Comparison of ENCODE assay signal across 28 mouse cellular contexts in genomic region chr10:4154035-4154434, GRCm38 (mm10).
DNase-seq lines count a peak whose midpoint lies in the region; ATAC-seq and TF ChIP-seq lines count a peak whose summit lies in the region.
"Had no signal": no experiment of that assay in that cellular context is flagged by ENCODE, and none has a peak within 500 bp of the region (broad histone marks: within the 10 kb centered on the region; RNA-seq: fewer than 3 reads in every experiment).

No protein-coding gene starts in this region.

- no peak for ATAC-seq in heart, embryonic 12.5 days (ENCODE audit: insufficient number of reproducible peaks, low FRiP score)
- no peak for ATAC-seq in heart, embryonic 15.5 days (replicated peaks; ENCODE audit: insufficient number of reproducible peaks, insufficient read depth, low FRiP score, low read depth)
- ATAC-seq in kidney, embryonic 15.5 days (replicated peaks; ENCODE audit: low FRiP score), result peak; percentile 72
- 0 out of 2 replicates have a peak, but pooled peaks have one; percentile 21 for ATAC-seq in kidney, postnatal 0 days (replicated peaks; ENCODE audit: low FRiP score, low read depth)
- ATAC-seq: activated CD4-positive, CD25-positive, alpha-beta regulatory T cell, adult 4 months; CD4-positive, CD25-positive, alpha-beta regulatory T cell, adult 4 months; forebrain, embryonic 13.5 days; forebrain, embryonic 15.5 days; Patski had no signal

- no peaks in the 10 kb centered on the region for H3K27me3 ChIP-seq in heart, embryonic 12.5 days (replicated peaks)
- H3K27me3 ChIP-seq in heart, embryonic 15.5 days, result no peaks in the 10 kb centered on the region
- H3K27me3 ChIP-seq in kidney, embryonic 15.5 days, result no peaks in the 10 kb centered on the region
- H3K27me3 ChIP-seq in kidney, postnatal 0 days (ENCODE audit: insufficient read depth, low read length), result no peaks in the 10 kb centered on the region
- no peaks in the 10 kb centered on the region for H3K27me3 ChIP-seq in kidney, adult 2 months (replicated peaks; ENCODE audit: control insufficient read depth, insufficient read depth, low read length)
- H3K27me3 ChIP-seq: CH12.LX; embryonic facial prominence, embryonic 13.5 days; embryonic facial prominence, embryonic 15.5 days; forebrain, embryonic 13.5 days; forebrain, embryonic 15.5 days; Patski had no signal

- no peak overlapping the region for H3K4me2 ChIP-seq in heart, embryonic 12.5 days
- H3K4me2 ChIP-seq in heart, embryonic 15.5 days, result no peak overlapping the region
- H3K4me2 ChIP-seq in kidney, embryonic 15.5 days, result no peak overlapping the region
- H3K4me2 ChIP-seq in kidney, postnatal 0 days (ENCODE audit: low read length), result no peak overlapping the region
- H3K4me2 ChIP-seq: embryonic facial prominence, embryonic 13.5 days; embryonic facial prominence, embryonic 15.5 days; forebrain, embryonic 13.5 days; forebrain, embryonic 15.5 days had no signal

- no peak for TF ChIP-seq CTCF in kidney, postnatal 0 days (IDR thresholded peaks at IDR 0.05; ENCODE audit: low read depth)
- TF ChIP-seq CTCF in kidney, adult 2 months (conservative IDR thresholded peaks at IDR 0.05; ENCODE audit: insufficient read depth, insufficient read length, low read depth, low read length), result no peak

- H3K4me1 ChIP-seq in heart, embryonic 12.5 days (replicated peaks), result peaks cover 11% of the 10 kb centered on the region
- H3K4me1 ChIP-seq in heart, embryonic 15.5 days (replicated peaks), result 0 out of 2 replicates have a peak, but pooled peaks cover 2% of the 10 kb centered on the region
- H3K4me1 ChIP-seq in kidney, embryonic 15.5 days, result peaks cover 13% of the 10 kb centered on the region
- 0 out of 2 replicates have a peak, but pooled peaks cover 7% of the 10 kb centered on the region for H3K4me1 ChIP-seq in kidney, postnatal 0 days (replicated peaks; ENCODE audit: insufficient read depth, low read length)
- 0 out of 2 replicates have a peak, but pooled peaks cover 5% of the 10 kb centered on the region for H3K4me1 ChIP-seq in kidney, adult 2 months (ENCODE audit: control insufficient read depth, insufficient read depth, low read length)
- H3K4me1 ChIP-seq: forebrain, embryonic 13.5 days; forebrain, embryonic 15.5 days had no signal

- 54% methylated on average over 6 of the region's 6 CpGs for WGBS in heart, embryonic 12.5 days
- 63% methylated on average over 6 of the region's 6 CpGs for WGBS in heart, embryonic 15.5 days
- WGBS in kidney, embryonic 15.5 days, result 43% methylated on average over 6 of the region's 6 CpGs
- 40% methylated on average over 6 of the region's 6 CpGs for WGBS in kidney, postnatal 0 days
- WGBS in kidney, adult 2 months, result 48% methylated on average over 6 of the region's 6 CpGs

- DNase-seq in heart, adult 9 months (ENCODE audit: low spot score in 2 of 2), result no peak
- no peak for DNase-seq in heart, postnatal 25 days (ENCODE audit: low spot score)
- no peak for DNase-seq in kidney, postnatal 25 days
- no peak for DNase-seq in kidney, postnatal 0 days (ENCODE audit: low spot score)
- no peak for DNase-seq in kidney, adult 2 months
- DNase-seq: adrenal gland, adult 8-10 months; adrenal gland, postnatal 14 days; adrenal gland, postnatal 36 days; B cell, adult 2 months; cerebellum, adult 11 months; cerebellum, adult 18-20 months; cerebellum, adult 8-10 months; cerebellum, adult 9-11 months; cerebellum, postnatal 14 days; cerebellum, postnatal 36 days; embryo, embryonic 11 days had no signal

- peak overlapping the region; percentile 17; the same call in 1 of the 2 replicates for H3K27ac ChIP-seq in heart, embryonic 12.5 days (ENCODE audit: poor library complexity, severe bottlenecking)
- H3K27ac ChIP-seq in heart, embryonic 15.5 days, result 0 out of 2 replicates have a peak overlapping the region, but pooled peaks have one; percentile 12
- peak overlapping the region; percentile 56 for H3K27ac ChIP-seq in kidney, embryonic 15.5 days
- H3K27ac ChIP-seq in kidney, postnatal 0 days, result peak overlapping the region; percentile 25; the same call in 1 of the 2 replicates
- H3K27ac ChIP-seq in kidney, adult 2 months (ENCODE audit: insufficient read depth, low read depth, low read length), result no peak overlapping the region
- H3K27ac ChIP-seq: embryonic facial prominence, embryonic 13.5 days; embryonic facial prominence, embryonic 15.5 days; forebrain, embryonic 13.5 days; forebrain, embryonic 15.5 days had no signal

- intact Hi-C loops in heart, postnatal 25 days (cut with DNase I), result no loop called here

- no peak overlapping the region for H3K9ac ChIP-seq in heart, embryonic 12.5 days
- no peak overlapping the region for H3K9ac ChIP-seq in heart, embryonic 15.5 days
- H3K9ac ChIP-seq in kidney, embryonic 15.5 days, result no peak overlapping the region
- H3K9ac ChIP-seq in kidney, postnatal 0 days (ENCODE audit: low read depth, low read length), result no peak overlapping the region
- H3K9ac ChIP-seq: embryonic facial prominence, embryonic 13.5 days; embryonic facial prominence, embryonic 15.5 days; forebrain, embryonic 13.5 days; forebrain, embryonic 15.5 days had no signal

- H3K36me3 ChIP-seq in heart, embryonic 12.5 days, result peaks cover 18% of the 10 kb centered on the region
- no peaks in the 10 kb centered on the region for H3K36me3 ChIP-seq in heart, embryonic 15.5 days
- peaks cover 16% of the 10 kb centered on the region for H3K36me3 ChIP-seq in kidney, embryonic 15.5 days
- no peaks in the 10 kb centered on the region for H3K36me3 ChIP-seq in kidney, postnatal 0 days (ENCODE audit: insufficient read depth, low read length)
- H3K36me3 ChIP-seq in kidney, adult 2 months (ENCODE audit: control insufficient read depth, insufficient read depth, low read length), result no peaks in the 10 kb centered on the region
- H3K36me3 ChIP-seq: embryonic facial prominence, embryonic 13.5 days; embryonic facial prominence, embryonic 15.5 days; forebrain, embryonic 15.5 days had no signal

- 0 out of 2 replicates have a peak, but pooled peaks cover 2% of the 10 kb centered on the region for H3K9me3 ChIP-seq in heart, embryonic 12.5 days (replicated peaks)
- no peaks in the 10 kb centered on the region for H3K9me3 ChIP-seq in heart, embryonic 15.5 days (replicated peaks)
- H3K9me3 ChIP-seq in kidney, embryonic 15.5 days (replicated peaks), result 0 out of 2 replicates have a peak, but pooled peaks cover 3% of the 10 kb centered on the region
- H3K9me3 ChIP-seq in kidney, postnatal 0 days (replicated peaks; ENCODE audit: low read length), result no peaks in the 10 kb centered on the region
- H3K9me3 ChIP-seq: embryonic facial prominence, embryonic 13.5 days; embryonic facial prominence, embryonic 15.5 days; forebrain, embryonic 13.5 days; forebrain, embryonic 15.5 days; G1E had no signal

- no peak for TF ChIP-seq POLR2A in kidney, adult 2 months (IDR thresholded peaks at IDR 0.05; ENCODE audit: low read depth, low read length)

- no peak overlapping the region for H3K4me3 ChIP-seq in heart, embryonic 12.5 days
- no peak overlapping the region for H3K4me3 ChIP-seq in heart, embryonic 15.5 days
- H3K4me3 ChIP-seq in kidney, embryonic 15.5 days (replicated peaks), result no peak overlapping the region
- H3K4me3 ChIP-seq in kidney, postnatal 0 days (replicated peaks; ENCODE audit: low read depth, low read length), result no peak overlapping the region
- H3K4me3 ChIP-seq in kidney, adult 2 months (ENCODE audit: insufficient read depth, low read depth, low read length), result no peak overlapping the region
- H3K4me3 ChIP-seq: embryonic facial prominence, embryonic 13.5 days; embryonic facial prominence, embryonic 15.5 days; forebrain, embryonic 13.5 days; forebrain, embryonic 15.5 days had no signal

Comparison
In these comparisons a context has a peak if more than half of its experiments do, and no peak if none do; other contexts are left out.
1. ATAC-seq: peak in kidney, embryonic 15.5 days (single experiment) and kidney, postnatal 0 days (single experiment); none in heart, embryonic 12.5 days (single experiment) and heart, embryonic 15.5 days (single experiment).